Mouse (Mus musculus): ENCODE data around the gene Nfam1. TPM values are rescaled to one million over a fixed set of nuclear protein-coding genes. Genes with fewer than 3 reads are reported as not detected.

Gene Nfam1
- polyA plus RNA-seq, 1 experiment from 2014 or later, result 4.3 TPM

GRCm38 (mm10) chr15:83007346-83007920 lies 25.7 kb downstream of the Nfam1 start:
- no peak overlapping the region for H3K27ac ChIP-seq (replicated peaks)
- DNase-seq (ENCODE audit: low spot score), result no peak
- H3K27me3 ChIP-seq (ENCODE audit: low read depth, poor library complexity, severe bottlenecking), result peaks cover 80% of the 10 kb centered on the region
- H3K36me3 ChIP-seq, result no peaks in the 10 kb centered on the region
- H3K4me3 ChIP-seq, result no peak overlapping the region
- H3K4me1 ChIP-seq, result peaks cover 63% of the 10 kb centered on the region
- 51% methylated on average over 15 of the region's 15 CpGs for WGBS
- no peaks in the 10 kb centered on the region for H3K9me3 ChIP-seq (replicated peaks)

GRCm38 (mm10) chr15:83002665-83003548 lies 30.2 kb downstream of the Nfam1 start:
- peak overlapping the region; percentile 74 for H3K27ac ChIP-seq (replicated peaks)
- peak; percentile 81 for DNase-seq (ENCODE audit: low spot score)
- H3K9me3 ChIP-seq (replicated peaks), result no peaks in the 10 kb centered on the region
- no peak overlapping the region for H3K4me3 ChIP-seq
- WGBS, result 38% methylated on average over 12 of the region's 12 CpGs
- H3K27me3 ChIP-seq (ENCODE audit: low read depth, poor library complexity, severe bottlenecking), result peaks cover 78% of the 10 kb centered on the region
- H3K36me3 ChIP-seq, result no peaks in the 10 kb centered on the region
- H3K4me1 ChIP-seq, result peaks cover 42% of the 10 kb centered on the region

GRCm38 (mm10) chr15:82998811-82999221 lies 34.3 kb downstream of the Nfam1 start:
- Histone ChIP-seq H3K27me3 (ENCODE audit: low read depth, poor library complexity, severe bottlenecking) (peaks cover 89% of the 10 kb centered on the region), H3K4me1 (peaks cover 62% of the 10 kb centered on the region), H3K4me3 (no peak overlapping the region), H3K9me3 (replicated peaks) (no peaks in the 10 kb centered on the region), H3K27ac (replicated peaks) (0 out of 2 replicates have a peak overlapping the region, but pooled peaks have one; percentile 4), H3K36me3 (no peaks in the 10 kb centered on the region)
- DNase-seq (ENCODE audit: low spot score), result no peak
- WGBS, result 83% methylated on average over 6 of the region's 6 CpGs

- no peak for DNase-seq (ENCODE audit: low spot score)
- Histone ChIP-seq H3K27ac (replicated peaks) (no peak overlapping the region), H3K4me3 (no peak overlapping the region), H3K36me3 (no peaks in the 10 kb centered on the region), H3K9me3 (replicated peaks) (no peaks in the 10 kb centered on the region), H3K27me3 (ENCODE audit: low read depth, poor library complexity, severe bottlenecking) (peaks cover 80% of the 10 kb centered on the region), H3K4me1 (peaks cover 58% of the 10 kb centered on the region)
Observed at GRCm38 (mm10) chr15:82996431-82996830, 36.7 kb downstream of the Nfam1 start.

- H3K27ac ChIP-seq (replicated peaks), result peak overlapping the region; percentile 39
- peaks cover 55% of the 10 kb centered on the region for H3K4me1 ChIP-seq
- no peak for DNase-seq (ENCODE audit: low spot score)
- no peak overlapping the region for H3K4me3 ChIP-seq
- WGBS, result 55% methylated on average over 7 of the region's 7 CpGs
- H3K36me3 ChIP-seq, result no peaks in the 10 kb centered on the region
- H3K9me3 ChIP-seq (replicated peaks), result no peaks in the 10 kb centered on the region
- H3K27me3 ChIP-seq (ENCODE audit: low read depth, poor library complexity, severe bottlenecking), result peaks cover 80% of the 10 kb centered on the region
Observed at GRCm38 (mm10) chr15:82995239-82995638, 37.9 kb downstream of the Nfam1 start.

GRCm38 (mm10) chr15:82992911-82993310 lies 40.2 kb downstream of the Nfam1 start:
- no peak for DNase-seq (ENCODE audit: low spot score)
- 57% methylated on average over 9 of the region's 9 CpGs for WGBS
- Histone ChIP-seq H3K9me3 (replicated peaks) (no peaks in the 10 kb centered on the region), H3K36me3 (no peaks in the 10 kb centered on the region), H3K27me3 (ENCODE audit: low read depth, poor library complexity, severe bottlenecking) (peaks cover 79% of the 10 kb centered on the region), H3K4me1 (peaks cover 68% of the 10 kb centered on the region), H3K27ac (replicated peaks) (no peak overlapping the region), H3K4me3 (no peak overlapping the region)

GRCm38 (mm10) chr15:82992079-82992783 lies 40.9 kb downstream of the Nfam1 start:
- Histone ChIP-seq H3K36me3 (no peaks in the 10 kb centered on the region), H3K4me3 (no peak overlapping the region), H3K4me1 (peaks cover 67% of the 10 kb centered on the region), H3K27ac (replicated peaks) (peak overlapping the region; percentile 49; the same call in 1 of the 2 replicates), H3K27me3 (ENCODE audit: low read depth, poor library complexity, severe bottlenecking) (peaks cover 74% of the 10 kb centered on the region), H3K9me3 (replicated peaks) (no peaks in the 10 kb centered on the region)
- 67% methylated on average over 13 of the region's 13 CpGs for WGBS
- no peak for DNase-seq (ENCODE audit: low spot score)

- peaks cover 81% of the 10 kb centered on the region for H3K27me3 ChIP-seq (ENCODE audit: low read depth, poor library complexity, severe bottlenecking)
- DNase-seq (ENCODE audit: low spot score), result no peak
- no peak overlapping the region for H3K4me3 ChIP-seq
- 79% methylated on average over 6 of the region's 6 CpGs for WGBS
- H3K9me3 ChIP-seq (replicated peaks), result no peaks in the 10 kb centered on the region
- H3K4me1 ChIP-seq, result peaks cover 72% of the 10 kb centered on the region
- no peaks in the 10 kb centered on the region for H3K36me3 ChIP-seq
- 0 out of 2 replicates have a peak overlapping the region, but pooled peaks have one; percentile 9 for H3K27ac ChIP-seq (replicated peaks)
Observed at GRCm38 (mm10) chr15:82989190-82989704, 43.9 kb downstream of the Nfam1 start.

GRCm38 (mm10) chr15:82987732-82988112 lies 45.4 kb downstream of the Nfam1 start, which contains the start of gene Tcf20:
Gene Tcf20 (minus strand): TSS chr15:82987872.
- H3K27me3 ChIP-seq (ENCODE audit: low read depth, poor library complexity, severe bottlenecking), result peaks cover 80% of the 10 kb centered on the region
- peak within 1 kb of the TSS; percentile 63 for H3K4me3 ChIP-seq
- DNase-seq (ENCODE audit: low spot score), result peak; percentile 94
- H3K27ac ChIP-seq (replicated peaks), result peak within 1 kb of the TSS; percentile 79
- peaks cover 79% of the 10 kb centered on the region for H3K4me1 ChIP-seq
- H3K9me3 ChIP-seq (replicated peaks), result no peaks in the 10 kb centered on the region
- WGBS, result under 1% methylated on average over 20 of the region's 20 CpGs
- no peaks in the 10 kb centered on the region for H3K36me3 ChIP-seq

GRCm38 (mm10) chr15:82987014-82987731 lies 45.9 kb downstream of the Nfam1 start:
- Histone ChIP-seq H3K4me3 (peak overlapping the region; percentile 63), H3K27me3 (ENCODE audit: low read depth, poor library complexity, severe bottlenecking) (peaks cover 79% of the 10 kb centered on the region), H3K4me1 (peaks cover 79% of the 10 kb centered on the region), H3K9me3 (replicated peaks) (no peaks in the 10 kb centered on the region), H3K27ac (replicated peaks) (peak overlapping the region; percentile 79), H3K36me3 (no peaks in the 10 kb centered on the region)
- DNase-seq (ENCODE audit: low spot score), result peak; percentile 64
- under 1% methylated on average over 38 of the region's 38 CpGs for WGBS

GRCm38 (mm10) chr15:82984574-82984973 lies 48.5 kb downstream of the Nfam1 start:
- H3K27me3 ChIP-seq (ENCODE audit: low read depth, poor library complexity, severe bottlenecking), result peaks cover 81% of the 10 kb centered on the region
- WGBS, result 72% methylated on average over 7 of the region's 7 CpGs
- peaks cover 90% of the 10 kb centered on the region for H3K4me1 ChIP-seq
- H3K4me3 ChIP-seq, result no peak overlapping the region
- H3K9me3 ChIP-seq (replicated peaks), result no peaks in the 10 kb centered on the region
- no peaks in the 10 kb centered on the region for H3K36me3 ChIP-seq
- DNase-seq (ENCODE audit: low spot score), result no peak
- peak overlapping the region; percentile 89 for H3K27ac ChIP-seq (replicated peaks)

GRCm38 (mm10) chr15:82984097-82984496 lies 49.0 kb downstream of the Nfam1 start:
- Histone ChIP-seq H3K4me3 (peak overlapping the region; percentile 44; the same call in 1 of the 2 replicates), H3K9me3 (replicated peaks) (no peaks in the 10 kb centered on the region), H3K36me3 (no peaks in the 10 kb centered on the region), H3K27me3 (ENCODE audit: low read depth, poor library complexity, severe bottlenecking) (peaks cover 80% of the 10 kb centered on the region), H3K27ac (replicated peaks) (peak overlapping the region; percentile 89), H3K4me1 (peaks cover 88% of the 10 kb centered on the region)
- no peak for DNase-seq (ENCODE audit: low spot score)
- WGBS, result 12% methylated on average over 4 of the region's 4 CpGs
